Mouse (Mus musculus): ENCODE measurements around the gene Sucnr1. TPM values are rescaled to one million over a fixed set of nuclear protein-coding genes. Genes with fewer than 3 reads are reported as not detected.
"Not testable (repeated sequence)": the region's sequence is repeated elsewhere in the genome, so short reads cannot be mapped to it uniquely, and the experiment has no call there.

Sucnr1 gene
- polyA plus RNA-seq, 1 experiment from 2014 or later, result not detected

DNA sequence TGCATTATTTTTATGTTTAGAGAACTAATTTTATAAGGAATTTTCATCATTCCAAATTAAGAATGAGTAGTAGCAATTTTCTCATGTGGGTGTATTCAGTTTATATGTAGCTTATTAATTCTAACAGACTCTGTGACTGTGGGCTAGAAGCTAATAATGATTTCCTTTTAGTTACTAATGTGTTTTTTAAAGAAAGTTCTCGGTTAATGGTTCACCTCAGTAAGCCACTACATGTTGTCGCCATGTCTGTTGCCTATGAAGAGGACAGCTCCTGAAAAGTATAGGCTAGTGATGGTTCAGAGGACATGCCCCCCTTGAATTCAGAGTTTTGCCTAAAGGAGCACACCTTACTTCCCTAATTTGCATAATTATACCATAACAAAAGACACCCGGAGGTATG, 1.1 kb downstream of the Sucnr1 start:
- ATAC-seq, result no peak
- Histone ChIP-seq H3K36me3 (ENCODE audit: control insufficient read depth, insufficient read depth, low read length) (no peaks in the 10 kb centered on the region), H3K4me3 (ENCODE audit: low read depth, low read length) (no peak overlapping the region), H3K9me3 (replicated peaks; ENCODE audit: control insufficient read depth, low read length, poor library complexity, severe bottlenecking) (no peaks in the 10 kb centered on the region), H3K4me2 (ENCODE audit: low read length) (no peak overlapping the region), H3K9ac (ENCODE audit: low read depth, low read length) (no peak overlapping the region), H3K27ac (ENCODE audit: low read length) (no peak overlapping the region), H3K4me1 (ENCODE audit: control insufficient read depth, insufficient read depth, low read length) (peaks cover 4% of the 10 kb centered on the region; the same call in 1 of the 2 replicates), H3K27me3 (ENCODE audit: control insufficient read depth, insufficient read depth, low read depth, low read length) (no peaks in the 10 kb centered on the region)
- WGBS, result 93% methylated on average over 3 of the region's 3 CpGs

DNA sequence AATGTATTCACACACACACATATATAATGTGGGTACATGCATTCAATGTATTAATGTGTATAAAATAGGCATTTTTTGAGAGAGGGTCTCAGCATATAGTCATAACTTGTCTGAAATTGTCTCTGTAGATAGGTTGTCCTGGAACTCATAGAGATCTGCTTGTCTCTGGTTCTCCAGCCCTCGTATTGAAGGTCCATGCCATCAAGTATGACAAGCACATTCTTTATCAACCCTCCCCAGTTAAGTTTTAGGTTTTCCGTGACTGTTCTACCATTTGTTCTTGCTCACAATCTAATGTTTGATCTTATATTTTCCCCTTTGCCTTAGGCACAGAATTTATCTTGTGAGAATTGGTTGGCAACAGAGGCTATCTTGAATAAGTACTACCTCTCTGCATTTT, 4.1 kb downstream of the Sucnr1 start:
- H3K4me2 ChIP-seq (ENCODE audit: low read length), result no peak overlapping the region
- H3K27ac ChIP-seq (ENCODE audit: low read length), result no peak overlapping the region
- WGBS, result 86% methylated on average over 2 of the region's 2 CpGs
- H3K9me3 ChIP-seq (replicated peaks; ENCODE audit: control insufficient read depth, low read length, poor library complexity, severe bottlenecking), result no peaks in the 10 kb centered on the region
- no peaks in the 10 kb centered on the region for H3K27me3 ChIP-seq (ENCODE audit: control insufficient read depth, insufficient read depth, low read depth, low read length)
- no peak for ATAC-seq
- no peak overlapping the region for H3K9ac ChIP-seq (ENCODE audit: low read depth, low read length)
- H3K4me3 ChIP-seq (ENCODE audit: low read depth, low read length), result no peak overlapping the region
- no peaks in the 10 kb centered on the region for H3K36me3 ChIP-seq (ENCODE audit: control insufficient read depth, insufficient read depth, low read length)
- peaks cover 4% of the 10 kb centered on the region; the same call in 1 of the 2 replicates for H3K4me1 ChIP-seq (ENCODE audit: control insufficient read depth, insufficient read depth, low read length)

DNA sequence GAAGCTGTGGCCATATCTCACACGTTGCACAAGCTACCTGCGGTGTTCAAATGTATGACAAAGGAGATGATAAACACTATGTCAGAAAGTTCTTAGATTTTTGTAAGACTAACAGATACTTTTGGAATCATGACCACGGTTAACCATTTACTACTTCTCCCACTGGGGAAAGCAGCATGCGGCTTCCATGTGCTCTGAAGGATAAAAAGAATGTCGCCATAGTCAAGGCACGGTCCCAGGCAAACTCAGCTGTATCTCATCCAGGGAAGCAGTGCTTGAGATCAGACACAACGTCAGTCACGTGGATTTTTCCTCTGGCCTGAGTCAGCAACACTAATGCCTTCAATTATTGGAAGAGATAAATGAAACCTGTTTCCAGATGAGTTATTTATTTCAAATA, 9.7 kb downstream of the Sucnr1 start:
- no peak for ATAC-seq

DNA sequence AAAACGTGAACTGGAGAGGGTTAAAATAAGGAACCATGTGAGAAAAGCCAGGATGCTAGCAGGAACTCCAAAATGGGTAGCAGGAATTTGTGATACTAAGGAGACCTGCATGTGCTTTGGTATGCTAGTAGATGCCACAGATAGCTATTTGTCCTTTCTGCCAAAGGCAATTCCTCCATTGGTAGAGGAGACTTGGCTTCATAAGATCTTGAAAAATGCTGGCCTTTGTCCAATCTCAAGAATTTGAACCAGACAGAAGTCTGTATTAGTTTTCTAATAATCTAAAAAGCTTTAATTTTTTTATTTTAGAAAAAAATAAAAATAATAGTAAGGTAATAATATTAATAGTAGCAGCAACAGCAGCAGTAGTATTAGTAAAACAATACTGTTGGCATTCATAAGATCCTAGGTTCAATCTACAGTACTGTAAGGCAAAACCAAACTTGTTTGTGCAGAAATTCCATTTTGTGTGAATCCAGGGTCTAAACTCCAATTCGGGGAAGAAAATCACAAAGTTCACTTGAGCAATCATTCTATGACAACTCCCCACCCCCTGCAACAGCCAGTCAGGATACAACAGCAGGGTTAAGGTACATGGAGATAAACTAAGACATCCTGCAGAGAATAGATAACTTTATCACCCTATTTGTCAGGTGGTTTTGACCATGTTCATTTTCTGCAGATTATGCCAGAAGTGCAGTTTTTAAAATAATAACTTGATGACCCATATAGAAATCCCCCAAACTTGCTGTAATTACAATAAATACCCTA, 12.9 kb downstream of the Sucnr1 start:
- no peaks in the 10 kb centered on the region for H3K9me3 ChIP-seq (replicated peaks; ENCODE audit: control insufficient read depth, low read length, poor library complexity, severe bottlenecking)
- no peaks in the 10 kb centered on the region for H3K4me1 ChIP-seq (ENCODE audit: control insufficient read depth, insufficient read depth, low read length)
- no peaks in the 10 kb centered on the region for H3K36me3 ChIP-seq (ENCODE audit: control insufficient read depth, insufficient read depth, low read length)
- no peak overlapping the region for H3K4me3 ChIP-seq (ENCODE audit: low read depth, low read length)
- ATAC-seq, result no peak
- no peak overlapping the region for H3K9ac ChIP-seq (ENCODE audit: low read depth, low read length)
- H3K27ac ChIP-seq (ENCODE audit: low read length), result no peak overlapping the region
- no peaks in the 10 kb centered on the region for H3K27me3 ChIP-seq (ENCODE audit: control insufficient read depth, insufficient read depth, low read depth, low read length)
- WGBS, result 72% methylated on average over 2 of the region's 2 CpGs
- H3K4me2 ChIP-seq (ENCODE audit: low read length), result no peak overlapping the region

More for the DNA sequence above, 9.7 kb downstream of the Sucnr1 start:
- Histone ChIP-seq H3K4me1 (ENCODE audit: control insufficient read depth, insufficient read depth, low read length) (no peaks in the 10 kb centered on the region), H3K36me3 (ENCODE audit: control insufficient read depth, insufficient read depth, low read length) (no peaks in the 10 kb centered on the region), H3K9ac (ENCODE audit: low read depth, low read length) (no peak overlapping the region), H3K27ac (ENCODE audit: low read length) (no peak overlapping the region), H3K4me3 (ENCODE audit: low read depth, low read length) (no peak overlapping the region), H3K27me3 (ENCODE audit: control insufficient read depth, insufficient read depth, low read depth, low read length) (no peaks in the 10 kb centered on the region), H3K9me3 (replicated peaks; ENCODE audit: control insufficient read depth, low read length, poor library complexity, severe bottlenecking) (no peaks in the 10 kb centered on the region), H3K4me2 (ENCODE audit: low read length) (no peak overlapping the region)
- WGBS, result 89% methylated on average over 8 of the region's 8 CpGs

DNA sequence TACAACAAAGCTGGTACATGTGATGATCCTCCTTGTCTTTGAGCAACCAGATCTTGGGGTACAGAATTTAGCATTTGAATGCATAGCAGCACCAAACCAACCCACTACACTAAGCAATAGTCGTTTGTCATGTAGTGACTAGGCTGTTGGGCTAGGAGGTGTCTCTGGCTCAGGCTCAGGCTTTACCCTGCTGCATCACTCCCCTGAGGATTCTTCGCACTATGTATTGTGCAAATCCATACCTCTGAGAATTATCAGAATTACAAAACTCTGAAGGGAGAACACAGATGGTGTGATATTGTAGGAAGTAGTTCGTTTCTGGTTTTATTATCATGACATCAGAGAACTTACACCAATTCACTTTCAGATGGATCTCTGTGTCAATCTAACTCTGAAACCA, 15.3 kb downstream of the Sucnr1 start:
- H3K4me2 ChIP-seq (ENCODE audit: low read length), result no peak overlapping the region
- no peaks in the 10 kb centered on the region for H3K27me3 ChIP-seq (ENCODE audit: control insufficient read depth, insufficient read depth, low read depth, low read length)
- WGBS, result 76% methylated on average over 3 of the region's 3 CpGs
- ATAC-seq, result no peak
- H3K27ac ChIP-seq (ENCODE audit: low read length), result no peak overlapping the region
- no peaks in the 10 kb centered on the region for H3K36me3 ChIP-seq (ENCODE audit: control insufficient read depth, insufficient read depth, low read length)
- no peak overlapping the region for H3K4me3 ChIP-seq (ENCODE audit: low read depth, low read length)
- H3K9ac ChIP-seq (ENCODE audit: low read depth, low read length), result no peak overlapping the region
- no peaks in the 10 kb centered on the region for H3K9me3 ChIP-seq (replicated peaks; ENCODE audit: control insufficient read depth, low read length, poor library complexity, severe bottlenecking)
- H3K4me1 ChIP-seq (ENCODE audit: control insufficient read depth, insufficient read depth, low read length), result no peaks in the 10 kb centered on the region

DNA sequence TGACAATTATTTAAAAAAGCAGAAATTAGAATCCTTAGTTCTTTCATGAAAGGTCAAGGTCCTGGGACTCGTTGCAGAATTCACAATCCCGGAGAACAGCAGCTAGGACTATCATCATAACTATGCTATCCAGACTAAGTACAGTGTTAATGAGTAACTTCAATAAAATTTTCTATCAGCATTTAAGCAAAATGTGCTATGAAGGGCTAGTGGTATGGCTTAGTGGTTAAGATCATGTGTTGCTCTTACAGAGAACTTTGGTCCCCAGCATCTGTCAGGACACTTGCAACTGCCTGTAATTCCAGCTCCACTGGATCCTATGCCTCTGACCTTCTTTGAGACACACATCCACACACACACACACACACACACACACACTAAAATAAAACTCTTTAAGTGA, 15.8 kb downstream of the Sucnr1 start:
- no peaks in the 10 kb centered on the region for H3K36me3 ChIP-seq (ENCODE audit: control insufficient read depth, insufficient read depth, low read length)
- no peaks in the 10 kb centered on the region for H3K9me3 ChIP-seq (replicated peaks; ENCODE audit: control insufficient read depth, low read length, poor library complexity, severe bottlenecking)
- no peak overlapping the region for H3K27ac ChIP-seq (ENCODE audit: low read length)
- no peak overlapping the region for H3K4me2 ChIP-seq (ENCODE audit: low read length)
- no peaks in the 10 kb centered on the region for H3K4me1 ChIP-seq (ENCODE audit: control insufficient read depth, insufficient read depth, low read length)
- no peak for ATAC-seq
- 87% methylated on average over 2 of the region's 2 CpGs for WGBS
- no peaks in the 10 kb centered on the region for H3K27me3 ChIP-seq (ENCODE audit: control insufficient read depth, insufficient read depth, low read depth, low read length)
- no peak overlapping the region for H3K9ac ChIP-seq (ENCODE audit: low read depth, low read length)
- H3K4me3 ChIP-seq (ENCODE audit: low read depth, low read length), result no peak overlapping the region

DNA sequence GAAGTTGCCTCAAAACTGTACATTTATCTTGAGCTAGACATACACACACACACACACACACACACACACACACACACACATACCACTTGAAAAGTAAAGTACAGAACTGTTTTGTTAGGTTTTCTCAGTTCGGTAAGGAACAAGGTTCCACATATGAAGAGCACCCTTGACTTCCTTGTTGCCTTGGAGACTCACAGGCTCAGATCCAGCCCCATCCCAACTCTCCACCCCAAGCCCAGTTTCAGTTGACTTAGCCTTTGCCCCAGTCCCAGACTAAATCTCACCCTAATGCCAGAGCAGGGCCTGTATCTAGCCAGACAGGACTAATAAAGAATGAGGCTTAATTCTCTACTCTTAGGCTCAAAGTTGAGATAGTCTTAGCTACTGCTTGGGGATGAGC, 16.9 kb downstream of the Sucnr1 start:
- Histone ChIP-seq H3K36me3 (ENCODE audit: control insufficient read depth, insufficient read depth, low read length) (no peaks in the 10 kb centered on the region), H3K4me3 (ENCODE audit: low read depth, low read length) (no peak overlapping the region), H3K27me3 (ENCODE audit: control insufficient read depth, insufficient read depth, low read depth, low read length) (no peaks in the 10 kb centered on the region), H3K27ac (ENCODE audit: low read length) (no peak overlapping the region), H3K4me2 (ENCODE audit: low read length) (no peak overlapping the region), H3K9ac (ENCODE audit: low read depth, low read length) (no peak overlapping the region), H3K9me3 (replicated peaks; ENCODE audit: control insufficient read depth, low read length, poor library complexity, severe bottlenecking) (no peaks in the 10 kb centered on the region), H3K4me1 (ENCODE audit: control insufficient read depth, insufficient read depth, low read length) (no peaks in the 10 kb centered on the region)
- WGBS, result 78% methylated on average over 1 of the region's 1 CpGs
- ATAC-seq, result no peak

DNA sequence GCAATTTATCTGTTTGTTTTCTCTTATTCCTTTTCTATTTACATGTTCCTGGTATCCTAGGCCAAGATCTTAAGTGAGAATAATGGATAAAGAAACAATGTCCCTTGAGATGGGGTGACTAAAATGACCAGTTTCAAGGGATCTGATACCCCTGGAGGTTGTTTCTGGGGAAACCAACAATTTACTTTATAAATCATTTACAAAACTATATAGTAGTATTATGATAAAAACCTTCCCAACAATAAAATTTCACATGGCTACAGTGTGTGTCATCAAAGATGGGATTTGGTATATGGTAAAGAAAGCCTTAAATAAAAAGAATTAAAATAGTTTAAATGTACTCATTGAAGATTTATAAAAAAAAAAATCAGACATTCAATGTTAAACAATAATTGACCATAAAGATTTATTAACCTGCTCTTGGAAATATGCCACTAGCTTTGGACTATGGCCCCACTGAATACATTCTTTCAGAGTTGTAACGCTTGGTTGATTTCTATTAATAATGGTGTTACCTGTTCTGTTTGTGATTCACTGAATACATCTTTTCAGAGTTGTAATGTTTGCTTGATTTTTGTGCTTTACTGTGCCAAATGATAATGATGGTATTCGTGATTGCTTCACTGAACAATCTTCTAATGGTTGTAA, 22.9 kb downstream of the Sucnr1 start:
- H3K4me3 ChIP-seq (ENCODE audit: low read depth, low read length), result no peak overlapping the region
- WGBS, result 88% methylated on average over 2 of the region's 2 CpGs
- H3K36me3 ChIP-seq (ENCODE audit: control insufficient read depth, insufficient read depth, low read length), result no peaks in the 10 kb centered on the region
- no peak overlapping the region for H3K9ac ChIP-seq (ENCODE audit: low read depth, low read length)
- no peak for ATAC-seq
- no peaks in the 10 kb centered on the region for H3K27me3 ChIP-seq (ENCODE audit: control insufficient read depth, insufficient read depth, low read depth, low read length)
- no peaks in the 10 kb centered on the region for H3K4me1 ChIP-seq (ENCODE audit: control insufficient read depth, insufficient read depth, low read length)
- H3K27ac ChIP-seq (ENCODE audit: low read length), result no peak overlapping the region
- H3K4me2 ChIP-seq (ENCODE audit: low read length), result no peak overlapping the region
- H3K9me3 ChIP-seq (replicated peaks; ENCODE audit: control insufficient read depth, low read length, poor library complexity, severe bottlenecking), result no peaks in the 10 kb centered on the region

DNA sequence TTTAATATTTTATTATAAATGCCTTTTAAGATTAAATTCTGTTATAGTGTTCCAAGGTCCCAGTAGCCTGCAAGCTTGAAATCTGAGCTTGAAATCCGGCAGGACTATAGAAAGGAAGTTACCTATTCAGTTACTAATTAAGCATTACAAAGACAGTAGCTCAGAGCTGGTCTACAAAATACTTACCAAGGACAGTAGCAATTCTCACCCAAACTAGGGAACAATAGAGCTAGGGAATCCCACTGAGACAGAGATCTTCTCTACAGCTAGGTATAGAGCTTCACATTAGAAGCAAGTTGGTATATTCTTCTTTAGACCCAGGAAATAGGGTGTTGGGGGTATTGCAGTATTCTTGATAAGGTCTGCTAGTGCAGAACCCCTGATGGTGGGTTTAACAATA, 24.8 kb downstream of the Sucnr1 start:
- 55% methylated on average over 1 of the region's 1 CpGs for WGBS
- not testable (repeated sequence) for H3K4me1 ChIP-seq (ENCODE audit: control insufficient read depth, insufficient read depth, low read length); H3K4me2 ChIP-seq (ENCODE audit: low read length); H3K9me3 ChIP-seq (replicated peaks; ENCODE audit: control insufficient read depth, low read length, poor library complexity, severe bottlenecking); H3K9ac ChIP-seq (ENCODE audit: low read depth, low read length); H3K27ac ChIP-seq (ENCODE audit: low read length); H3K27me3 ChIP-seq (ENCODE audit: control insufficient read depth, insufficient read depth, low read depth, low read length); H3K36me3 ChIP-seq (ENCODE audit: control insufficient read depth, insufficient read depth, low read length); ATAC-seq; H3K4me3 ChIP-seq (ENCODE audit: low read depth, low read length)

Measured in midbrain, embryonic 16.5 days (tissue).